Mouse (Mus musculus) liver, embryonic 14.5 days (tissue): ENCODE data around the gene P3h3.

Source experiments
- CTCF ChIP-seq: IDR thresholded peaks from 2 replicates; pipeline ENCODE4 v1.5.1; 2016; ENCODE audit warnings: antibody characterized with exemption, low read depth, control low read depth
- EP300 ChIP-seq: IDR thresholded peaks from 2 replicates; pipeline ENCODE4 v1.6.1; 2016; ENCODE audit warnings: antibody characterized with exemption, low read depth

DNA sequence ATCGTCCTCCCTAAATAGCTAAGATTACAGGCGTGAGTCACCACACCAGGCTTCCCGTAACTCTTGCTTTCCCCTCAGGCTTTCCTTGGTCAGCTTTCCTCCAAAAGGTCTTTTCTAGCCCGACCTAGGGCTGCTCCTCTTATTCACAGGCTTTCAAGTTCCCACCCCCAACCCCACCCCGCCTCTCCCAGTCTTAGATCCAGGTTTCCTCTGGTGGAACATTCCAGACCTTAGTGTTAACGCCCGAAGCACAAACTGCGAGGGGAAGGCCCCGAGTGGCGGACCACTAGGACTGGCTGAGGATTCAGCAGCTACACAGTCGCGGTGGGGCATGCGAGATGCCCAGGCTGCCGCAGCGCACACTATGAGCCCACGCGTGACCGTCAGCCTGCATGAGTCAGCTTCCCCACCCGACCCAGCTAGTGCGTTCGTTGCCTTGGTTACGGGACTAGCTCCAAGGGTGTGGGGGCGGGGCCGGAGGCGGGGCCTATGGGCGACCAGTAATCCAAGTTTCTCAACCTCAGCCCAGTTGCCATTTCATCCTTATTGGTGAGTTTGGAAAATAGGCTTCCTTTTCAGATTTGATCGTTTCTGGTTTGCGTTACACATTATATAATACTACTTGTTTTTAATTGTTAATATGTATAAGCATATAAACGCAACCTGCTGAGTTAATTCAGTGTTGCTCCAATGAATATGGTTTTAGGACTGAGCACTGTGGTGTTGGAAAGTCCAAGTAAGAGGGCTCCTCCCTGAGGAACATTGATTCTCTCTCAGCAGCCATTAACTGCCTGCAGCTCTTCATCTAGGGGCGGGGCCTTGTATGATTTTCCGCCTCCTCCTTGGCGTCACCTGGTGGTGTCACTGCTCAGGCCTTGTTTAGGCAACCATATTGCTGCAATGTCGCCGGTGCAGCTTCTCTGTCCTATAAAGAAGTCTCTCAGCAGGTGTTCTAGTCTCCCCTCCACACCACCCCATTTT is 51.9 kb downstream of the P3h3 start:
- peak; percentile 67 for TF ChIP-seq CTCF
- no peak for TF ChIP-seq EP300
